Mouse (Mus musculus): Measurements from ENCODE around the gene Serping1.

- TF ChIP-seq POLR2A (IDR thresholded peaks at IDR 0.05; ENCODE audit: low read depth, low read length) (no peak), CTCF (IDR thresholded peaks at IDR 0.05; ENCODE audit: extremely low read depth, insufficient read depth, insufficient read length, insufficient replicate concordance) (no peak)
Measured at GRCm38 (mm10) chr2:84774751-84775150, 493 bp downstream of the Serping1 start.
